Mouse (Mus musculus) heart, postnatal 36 days (tissue): ENCODE results near the gene Glis3. TPM values are rescaled to one million over a fixed set of nuclear protein-coding genes. Genes with fewer than 3 reads are reported as not detected.

ENCODE experiments used
- DNase-seq, 2 experiments: peaks; one replicate each; pipeline ENCODE4 v3.0.0; 2021 to 2022
- intact Hi-C: fragments of 180-260 bp; cut with DNase I; formaldehyde crosslinking; loops from one replicate; pipeline ENCODE4 v1.15.1; 2025
- total RNA-seq, 2 experiments: library from RNA; stranded (reverse); gene quantifications; 2 replicates each; pipeline ENCODE4 v1.2.3; 2021

The Glis3 gene
- total RNA-seq, 2 experiments from 2014 or later = 1.6 to 1.9 TPM

GRCm38 (mm10) chr19:28657686-28658195 lies 22.1 kb downstream of the Glis3 start:
- intact Hi-C loops = no loop called here
- no peak for DNase-seq

GRCm38 (mm10) chr19:28656882-28657281 lies 23.0 kb downstream of the Glis3 start:
- no peak for DNase-seq
- intact Hi-C loops = no loop called here

- intact Hi-C loops = no loop called here
- no peak for DNase-seq
Measured at GRCm38 (mm10) chr19:28655166-28655565, 24.7 kb downstream of the Glis3 start.

GRCm38 (mm10) chr19:28650836-28651235 lies 29.0 kb downstream of the Glis3 start:
- no peak for DNase-seq
- intact Hi-C loops = no loop called here

- intact Hi-C loops = no loop called here
- no peak for DNase-seq
Measured at GRCm38 (mm10) chr19:28649489-28649888, 30.4 kb downstream of the Glis3 start.

GRCm38 (mm10) chr19:28648881-28649280 lies 31.0 kb downstream of the Glis3 start:
- DNase-seq = no peak

GRCm38 (mm10) chr19:28647424-28647823 lies 32.5 kb downstream of the Glis3 start:
- intact Hi-C loops = no loop called here
- no peak for DNase-seq

More at GRCm38 (mm10) chr19:28648881-28649280, 31.0 kb downstream of the Glis3 start:
- intact Hi-C loops = no loop called here

GRCm38 (mm10) chr19:28646286-28646685 lies 33.6 kb downstream of the Glis3 start:
- DNase-seq = no peak
- intact Hi-C loops = no loop called here

GRCm38 (mm10) chr19:28640861-28641381 lies 39.0 kb downstream of the Glis3 start:
- DNase-seq = no peak
- intact Hi-C loops = no loop called here

- no peak for DNase-seq
- intact Hi-C loops = no loop called here
Measured at GRCm38 (mm10) chr19:28635991-28636553, 43.8 kb downstream of the Glis3 start.

- intact Hi-C loops = no loop called here
Measured at GRCm38 (mm10) chr19:28634986-28635385, 44.9 kb downstream of the Glis3 start.

GRCm38 (mm10) chr19:28628416-28628815 lies 51.5 kb downstream of the Glis3 start:
- intact Hi-C loops = loop anchor here (5.0 to 10.0 kb wide), 2 partner anchors 464 to 1181 kb away; no protein-coding TSS in a partner anchor
- DNase-seq = no peak

More at GRCm38 (mm10) chr19:28634986-28635385, 44.9 kb downstream of the Glis3 start:
- no peak for DNase-seq

- intact Hi-C loops = loop anchor here (5.0 to 10.0 kb wide), 2 partner anchors 461 to 1179 kb away; no protein-coding TSS in a partner anchor
Measured at GRCm38 (mm10) chr19:28626189-28626588, 53.7 kb downstream of the Glis3 start.

GRCm38 (mm10) chr19:28624571-28624970 lies 55.3 kb downstream of the Glis3 start:
- intact Hi-C loops = loop anchor here (10.0 kb wide), 1 partner anchor 460 kb away; no protein-coding TSS in a partner anchor
- no peak for DNase-seq

More at GRCm38 (mm10) chr19:28626189-28626588, 53.7 kb downstream of the Glis3 start:
- no peak for DNase-seq

GRCm38 (mm10) chr19:28623726-28624125 lies 56.2 kb downstream of the Glis3 start:
- intact Hi-C loops = loop anchor here (10.0 kb wide), 1 partner anchor 459 kb away; no protein-coding TSS in a partner anchor
- peak; percentile 56 to 64 for DNase-seq

- DNase-seq = no peak
- intact Hi-C loops = loop anchor here (10.0 kb wide), 1 partner anchor 457 kb away; no protein-coding TSS in a partner anchor
Measured at GRCm38 (mm10) chr19:28621608-28622505, 58.0 kb downstream of the Glis3 start.

- intact Hi-C loops = no loop called here
- DNase-seq = no peak
Measured at GRCm38 (mm10) chr19:28617736-28618135, 62.1 kb downstream of the Glis3 start.

- DNase-seq = no peak
- intact Hi-C loops = no loop called here
Measured at GRCm38 (mm10) chr19:28617191-28617590, 62.7 kb downstream of the Glis3 start.

- no peak for DNase-seq
- intact Hi-C loops = no loop called here
Measured at GRCm38 (mm10) chr19:28616487-28616886, 63.4 kb downstream of the Glis3 start.

- intact Hi-C loops = no loop called here
- no peak for DNase-seq
Measured at GRCm38 (mm10) chr19:28612249-28612648, 67.6 kb downstream of the Glis3 start.

- intact Hi-C loops = no loop called here
- no peak for DNase-seq
Measured at GRCm38 (mm10) chr19:28608747-28609146, 71.1 kb downstream of the Glis3 start.
